Mouse (Mus musculus): ENCODE measurements around the gene St3gal3.

DNA sequence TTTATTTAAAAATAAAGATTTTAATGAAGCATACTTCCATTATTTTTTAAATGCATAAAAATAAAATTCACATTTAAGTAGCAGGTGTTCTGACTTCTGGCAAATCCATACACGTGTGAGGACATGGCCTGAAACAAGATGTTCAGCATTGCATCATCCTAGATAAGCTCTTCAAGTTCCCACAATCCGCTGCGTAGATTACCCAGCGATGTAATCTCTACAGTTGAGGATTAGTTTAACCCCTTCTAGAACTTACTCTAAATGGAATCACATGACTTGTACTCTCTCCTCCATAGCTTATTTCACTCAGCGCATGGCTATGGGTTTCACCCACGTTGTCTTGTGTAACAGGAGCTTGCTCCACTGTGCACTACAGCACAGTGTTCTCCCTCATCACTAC is 33.2 kb downstream of the St3gal3 start:
- no peak for TF ChIP-seq POLR2A (IDR thresholded peaks at IDR 0.05; ENCODE audit: borderline replicate concordance, insufficient read depth, low read length)
- no peak for TF ChIP-seq CTCF (IDR thresholded peaks at IDR 0.05; ENCODE audit: borderline replicate concordance, insufficient read depth, low read depth, low read length)

Measured in cerebellum, adult 2 months (tissue).